Mouse (Mus musculus): ENCODE measurements around the gene Ubl3. TPM values are rescaled to one million over a fixed set of nuclear protein-coding genes. Genes with fewer than 3 reads are reported as not detected.
A peak's percentile ranks its signal among the peaks of the same experiment; 100 is the strongest.

Gene Ubl3
- total RNA-seq (2021), result 10 to 100 TPM; 79.5 to 82.3 TPM
- long read RNA-seq, experiment 1, transcript Ubl3-201 (5 exons, 2,537 nt), result major isoform, 90 of 114 reads
- long read RNA-seq, experiment 1, transcript Ubl3-204 (6 exons, 2,064 nt), result minor isoform, 17 of 114 reads
- long read RNA-seq, experiment 1, partial matches to known transcripts, result 6 of 114 reads
- long read RNA-seq, experiment 1, other reads (novel, unspliced or antisense), result 1 of 114 reads
- long read RNA-seq, experiment 2, transcript Ubl3-201 (5 exons, 2,537 nt), result major isoform, 105 of 126 reads
- long read RNA-seq, experiment 2, transcript Ubl3-204 (6 exons, 2,064 nt), result minor isoform, 19 of 126 reads
- long read RNA-seq, experiment 2, partial matches to known transcripts, result 2 of 126 reads
- long read RNA-seq, experiment 2, other reads (novel, unspliced or antisense), result 0 of 126 reads

DNA sequence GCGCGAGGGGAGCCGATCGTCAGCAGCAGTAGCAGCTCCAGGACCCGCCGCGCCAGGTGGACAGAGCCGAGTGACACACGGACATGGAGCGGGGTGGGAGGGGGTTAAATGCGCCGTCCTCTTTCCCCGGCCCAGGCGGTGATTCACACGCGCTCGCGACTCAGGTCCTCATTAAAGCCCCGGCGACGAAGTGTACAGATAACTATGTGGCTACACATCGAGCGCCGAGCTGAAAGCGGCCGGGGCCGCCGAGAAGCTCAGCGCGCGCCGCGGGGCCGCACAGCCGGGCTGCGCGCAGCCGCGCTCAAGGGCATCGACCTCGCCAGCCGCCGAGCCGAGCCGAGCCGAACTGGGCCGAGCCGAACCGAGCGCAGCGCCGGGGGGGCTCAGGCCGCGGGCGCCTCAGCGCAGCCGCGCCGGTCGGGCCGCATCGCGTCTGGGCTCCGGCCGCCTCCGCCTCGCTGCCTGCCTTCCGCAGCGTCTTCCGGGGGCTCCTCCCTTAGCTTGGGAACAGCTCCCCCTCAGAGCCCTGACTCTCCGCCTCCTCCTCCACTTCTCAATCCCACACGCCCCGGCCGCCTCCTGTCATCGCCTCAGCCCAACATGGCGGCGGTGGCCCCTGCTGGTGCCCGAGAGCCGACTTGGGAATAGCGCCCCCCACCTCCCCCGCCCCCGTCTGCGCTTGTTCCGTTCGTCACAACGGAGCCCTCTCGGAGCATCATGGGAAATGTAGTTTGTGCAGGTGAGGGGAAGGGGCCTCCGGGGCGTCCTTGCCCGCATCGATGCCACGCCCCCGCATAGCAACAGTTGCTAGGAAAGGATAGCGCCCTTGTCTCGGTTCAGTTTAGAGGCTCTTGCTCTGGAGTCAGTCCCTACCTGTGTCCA, at the start of gene Ubl3:
Gene Ubl3 (minus strand): TSS at position 603 of the 885 bp plus-strand sequence.
- intact Hi-C loops (cut with DNase I; ENCODE audit: low total_unique reads), result loop anchor here (10.0 kb wide), 1 partner anchor 242 kb away; no protein-coding TSS in a partner anchor

DNA sequence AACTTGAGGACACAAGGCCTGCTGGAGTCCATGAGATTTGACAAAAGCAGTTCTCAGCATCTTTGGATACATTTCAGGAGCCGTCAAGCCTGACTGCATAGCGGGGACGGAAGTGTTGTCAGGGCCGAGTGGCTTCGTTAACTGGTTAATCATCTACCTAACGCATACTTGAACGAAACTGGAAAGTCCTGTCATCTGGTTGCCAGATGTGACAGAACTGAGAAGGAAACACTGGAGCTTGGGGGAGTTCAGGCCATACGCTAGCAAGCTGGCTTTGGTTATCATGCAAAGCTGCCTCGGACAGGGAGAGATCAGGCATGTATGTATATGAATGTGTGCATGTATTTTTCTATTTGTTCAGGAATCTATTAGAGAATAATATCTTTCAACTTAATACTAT, 45.8 kb upstream of the Ubl3 start:
- intact Hi-C loops (cut with DNase I; ENCODE audit: low total_unique reads), result no loop called here
- DNase-seq, result no peak

More for the DNA sequence above, at the start of gene Ubl3:
- DNase-seq, result peak; percentile 91

DNA sequence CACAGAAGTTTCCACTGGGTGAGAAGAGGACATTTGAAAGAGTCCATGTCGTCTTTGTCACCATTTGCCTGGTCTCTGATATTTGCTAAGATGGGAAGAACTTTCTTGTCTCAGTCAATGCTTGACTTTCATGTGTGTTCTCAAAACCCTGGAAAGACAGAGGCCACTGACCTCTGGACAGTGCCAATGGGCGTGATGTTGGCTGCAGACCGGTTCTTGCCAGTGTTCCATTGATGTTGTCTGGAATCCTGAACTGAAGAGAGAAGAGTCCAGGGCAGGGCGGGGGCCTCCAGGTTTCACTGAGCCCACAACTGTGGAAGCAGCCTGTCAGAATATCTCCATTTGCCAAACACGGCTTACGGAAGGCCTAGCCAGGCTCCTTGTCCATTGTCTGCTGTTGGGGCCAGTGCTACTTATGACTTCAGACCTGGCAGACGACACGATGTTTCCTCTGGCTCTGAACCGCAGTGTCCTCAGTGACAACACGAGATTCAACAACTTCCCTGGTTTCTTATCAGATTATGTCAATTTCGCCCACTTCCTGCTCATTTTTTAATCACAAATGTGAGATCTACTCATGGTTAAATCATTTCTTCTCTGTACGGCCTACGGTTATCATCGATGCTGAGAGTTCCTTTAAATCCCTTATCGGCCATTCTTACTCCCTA, 43.6 kb upstream of the Ubl3 start:
- no peak for DNase-seq
- intact Hi-C loops (cut with DNase I; ENCODE audit: low total_unique reads), result no loop called here

DNA sequence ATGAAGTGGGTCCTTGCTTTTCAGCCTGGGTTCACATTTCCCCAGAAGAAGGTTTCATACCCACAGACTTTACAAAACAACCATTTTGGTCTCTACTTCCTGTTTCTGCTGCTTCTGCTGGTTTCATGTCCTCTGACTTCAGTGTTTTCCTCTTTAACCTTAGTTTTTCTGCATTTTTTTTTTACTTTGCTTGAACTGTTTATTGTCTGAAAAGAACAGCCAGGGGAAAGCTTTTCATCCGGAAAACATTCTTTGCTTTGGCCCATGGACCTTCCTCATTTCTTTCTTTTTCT, 42.8 kb upstream of the Ubl3 start:
- intact Hi-C loops (cut with DNase I; ENCODE audit: low total_unique reads), result no loop called here
- DNase-seq, result no peak

DNA sequence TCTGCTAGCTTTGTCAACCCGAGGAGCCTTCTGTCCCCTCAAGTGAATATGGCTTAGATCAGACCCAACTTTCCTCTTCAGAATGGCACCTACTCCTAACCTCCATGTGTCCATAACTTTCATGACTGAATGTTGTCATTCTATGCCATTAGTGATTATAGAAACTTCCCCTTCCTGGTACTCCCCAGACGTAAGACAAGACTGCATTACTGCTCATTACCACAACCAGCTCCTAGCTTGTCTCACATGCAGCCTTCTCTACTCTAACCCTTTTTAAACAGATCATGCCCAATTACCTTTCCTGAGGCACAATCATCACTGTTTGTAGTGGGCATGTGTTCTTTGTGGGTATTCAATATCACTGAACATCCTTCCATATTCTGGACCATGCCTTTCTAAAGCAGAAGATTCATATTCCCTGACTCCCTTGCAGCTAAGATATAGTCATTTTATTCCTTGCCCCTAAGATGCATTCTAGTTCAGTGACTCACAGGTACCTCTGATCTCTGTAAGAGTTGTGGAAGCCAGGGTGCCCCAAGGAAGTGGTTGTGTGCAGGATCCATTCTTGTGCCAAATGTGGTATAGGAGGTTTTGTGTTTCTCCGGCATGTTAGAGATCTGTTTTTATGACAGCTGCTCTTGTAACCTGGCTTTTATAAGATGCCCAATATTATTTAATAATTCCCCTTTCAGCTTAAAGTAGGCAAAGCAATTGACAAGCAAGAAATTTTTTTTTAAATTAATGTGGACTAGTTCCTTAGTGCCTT, 42.3 kb upstream of the Ubl3 start:
- intact Hi-C loops (cut with DNase I; ENCODE audit: low total_unique reads), result no loop called here
- DNase-seq, result no peak

DNA sequence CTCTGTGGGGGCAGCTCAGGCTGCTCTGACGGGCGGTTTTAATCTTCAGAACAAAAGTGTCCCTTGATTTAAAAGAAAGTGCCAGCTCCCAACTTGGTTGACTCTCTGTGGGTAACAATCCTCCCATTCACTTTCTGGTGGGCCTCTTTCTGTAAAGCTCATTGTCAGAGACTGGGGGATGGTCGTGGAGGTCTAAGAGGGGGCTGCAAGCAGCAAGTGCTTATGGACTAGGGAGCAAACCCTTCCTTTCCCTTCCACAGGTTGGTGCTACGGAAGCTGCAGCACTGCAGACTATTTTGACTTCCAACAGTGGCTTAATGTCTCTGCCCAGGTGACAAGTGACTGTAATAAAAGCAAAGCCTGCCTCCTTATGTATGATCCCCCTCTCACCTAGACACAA, 41.0 kb upstream of the Ubl3 start:
- intact Hi-C loops (cut with DNase I; ENCODE audit: low total_unique reads), result no loop called here
- DNase-seq, result no peak

DNA sequence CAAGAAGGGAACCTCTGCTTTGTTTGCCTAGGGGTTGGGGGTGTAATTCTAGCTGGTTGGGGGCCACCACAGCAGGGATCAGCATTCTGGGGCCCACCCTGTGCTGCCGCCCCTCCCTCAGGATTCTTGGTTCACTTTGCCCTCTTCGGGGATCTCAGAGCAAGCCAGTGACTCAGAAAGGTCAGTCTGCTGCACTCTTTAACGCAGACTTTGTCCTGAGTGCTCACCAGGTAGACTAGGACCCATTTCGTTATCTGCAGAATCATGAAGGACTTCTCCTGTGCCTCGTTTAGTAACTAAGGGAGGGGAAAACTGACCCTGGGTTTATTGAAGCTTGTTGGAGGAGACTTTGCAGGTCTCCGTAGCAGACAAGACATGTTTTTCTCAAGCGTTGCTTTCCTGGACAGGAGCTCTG, 38.9 kb upstream of the Ubl3 start:
- DNase-seq, result no peak
- intact Hi-C loops (cut with DNase I; ENCODE audit: low total_unique reads), result no loop called here

DNA sequence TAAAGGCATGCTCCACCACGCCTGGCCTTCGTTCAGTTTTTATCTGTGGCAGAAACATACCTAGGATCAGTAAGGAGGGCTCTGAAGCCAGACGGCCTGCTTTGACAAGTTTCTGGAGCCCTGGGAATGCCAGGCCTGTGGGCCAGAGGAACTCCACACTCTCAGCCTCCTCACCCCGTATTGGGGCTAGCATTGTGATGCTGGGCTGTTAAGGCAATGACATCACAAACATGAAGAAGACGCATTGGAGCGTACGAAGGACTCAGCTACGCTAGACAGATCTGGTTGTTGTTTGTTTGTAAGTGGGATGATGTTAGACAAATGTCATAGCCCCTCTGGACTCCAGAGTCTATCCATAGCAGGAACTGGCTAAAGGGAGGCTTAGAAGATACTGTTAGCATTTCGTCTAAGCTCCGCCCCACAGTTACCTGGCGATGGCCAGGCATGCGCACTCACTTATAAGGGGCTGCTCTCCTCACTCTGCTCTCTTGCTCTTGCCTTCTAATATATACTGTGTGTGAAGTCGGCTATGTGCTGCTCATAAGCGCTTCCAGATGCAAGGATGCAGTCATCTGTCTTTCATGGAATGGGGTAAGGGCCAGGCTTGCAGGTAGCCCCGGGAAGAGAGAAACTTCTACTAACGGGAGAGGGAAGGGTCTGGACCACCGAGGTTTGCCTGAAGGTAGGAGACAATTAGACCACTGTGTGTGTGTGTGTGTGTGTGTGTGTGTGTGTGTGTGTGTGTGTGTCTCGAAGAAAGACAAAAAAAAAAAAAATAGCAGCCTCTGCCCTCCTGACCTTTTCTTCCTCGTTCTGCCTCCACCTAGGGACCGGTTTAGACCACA, 38.2 kb upstream of the Ubl3 start:
- intact Hi-C loops (cut with DNase I; ENCODE audit: low total_unique reads), result no loop called here

DNA sequence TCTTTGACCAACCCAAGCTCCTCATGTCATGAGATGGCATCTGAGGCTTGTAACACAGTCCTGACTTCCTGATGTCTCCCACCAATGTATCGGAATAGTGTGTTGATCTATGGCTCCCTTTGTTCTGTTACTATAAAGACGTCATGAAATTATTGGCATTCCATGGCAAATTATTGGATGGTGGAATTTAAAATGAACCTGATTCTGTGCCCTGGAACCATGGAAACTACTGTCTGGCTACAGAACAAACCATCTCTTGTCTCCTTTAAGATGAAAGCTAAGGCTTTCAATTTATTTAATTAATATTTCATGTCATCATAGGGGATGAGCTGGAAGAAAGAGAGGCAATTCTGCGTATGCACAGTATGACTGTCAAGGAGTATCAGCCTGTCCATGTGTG, 36.4 kb upstream of the Ubl3 start:
- intact Hi-C loops (cut with DNase I; ENCODE audit: low total_unique reads), result no loop called here

More for the DNA sequence above, 38.2 kb upstream of the Ubl3 start:
- DNase-seq, result no peak

DNA sequence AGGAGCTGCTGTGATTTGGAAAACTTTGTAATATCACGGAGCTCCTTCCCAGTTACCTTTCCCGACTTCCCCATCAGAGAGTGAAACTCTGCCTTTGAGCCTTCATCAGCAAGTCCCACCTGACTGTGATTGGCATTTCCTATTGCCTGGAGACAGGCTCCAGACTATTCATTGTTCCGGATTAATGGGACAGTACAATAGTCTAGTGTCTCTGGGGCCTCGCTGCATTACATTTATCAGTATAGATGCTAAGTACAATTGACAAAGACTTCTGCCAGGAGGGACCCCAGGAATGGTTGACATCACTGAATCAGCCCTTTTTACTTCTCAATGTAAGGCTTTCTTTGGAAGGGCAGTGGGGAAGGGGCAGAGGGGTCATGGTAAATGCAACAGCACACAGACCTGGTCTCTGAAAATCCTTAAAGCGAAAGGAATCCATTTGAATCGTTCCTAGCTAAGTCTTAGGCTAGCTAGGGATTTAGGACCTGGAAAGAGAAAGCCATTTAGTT, 35.6 kb upstream of the Ubl3 start:
- intact Hi-C loops (cut with DNase I; ENCODE audit: low total_unique reads), result no loop called here
- DNase-seq, result no peak

More for the DNA sequence above, 36.4 kb upstream of the Ubl3 start:
- DNase-seq, result no peak

DNA sequence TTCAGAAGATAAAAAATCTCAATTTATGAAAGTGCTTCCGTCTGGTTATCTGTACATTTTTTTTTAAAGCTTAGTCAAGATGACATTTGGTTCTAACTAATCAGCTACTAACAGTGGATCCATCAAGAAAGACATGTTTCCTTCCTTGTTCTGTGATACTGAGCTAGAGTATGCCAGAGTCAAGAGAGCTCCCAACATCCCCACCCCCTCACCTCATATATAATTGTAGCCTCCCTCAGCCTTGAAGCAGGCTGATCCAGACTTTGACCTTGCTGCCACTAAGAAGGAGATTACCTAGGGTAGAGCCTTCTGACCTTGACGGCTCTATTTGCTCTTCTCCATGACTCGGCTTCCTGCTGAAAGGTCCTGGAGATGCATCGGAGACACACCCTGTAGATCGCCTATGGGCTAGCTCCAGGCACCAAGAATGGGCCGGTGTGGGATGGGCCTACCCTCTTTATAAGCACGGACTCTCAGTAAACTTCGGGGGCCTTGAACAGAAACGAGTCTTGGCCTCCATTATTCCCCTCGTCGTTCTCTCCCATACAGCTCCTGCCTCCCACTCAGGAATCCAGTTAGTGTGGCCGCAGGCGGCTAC, 27.9 kb upstream of the Ubl3 start:
- intact Hi-C loops (cut with DNase I; ENCODE audit: low total_unique reads), result no loop called here
- no peak for DNase-seq

DNA sequence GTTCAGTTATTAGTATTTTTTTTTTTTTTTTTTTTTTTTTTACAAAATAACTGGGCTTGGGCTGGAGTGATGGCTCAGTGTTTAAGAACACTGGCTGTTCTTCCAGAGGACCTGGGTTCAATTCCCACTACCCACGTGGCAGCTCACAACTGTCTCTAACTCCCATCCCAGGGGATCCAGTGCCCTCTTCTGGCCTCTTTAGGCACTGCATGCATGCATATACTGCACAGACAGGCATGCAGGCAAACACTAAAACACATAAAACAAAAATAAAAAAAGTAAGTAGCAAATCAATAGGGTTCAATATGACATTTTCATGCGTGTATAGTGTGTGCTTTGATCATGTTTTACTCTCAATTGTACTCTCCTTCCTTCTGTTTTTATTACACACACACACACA, 26.6 kb upstream of the Ubl3 start:
- intact Hi-C loops (cut with DNase I; ENCODE audit: low total_unique reads), result no loop called here
- DNase-seq, result no peak

DNA sequence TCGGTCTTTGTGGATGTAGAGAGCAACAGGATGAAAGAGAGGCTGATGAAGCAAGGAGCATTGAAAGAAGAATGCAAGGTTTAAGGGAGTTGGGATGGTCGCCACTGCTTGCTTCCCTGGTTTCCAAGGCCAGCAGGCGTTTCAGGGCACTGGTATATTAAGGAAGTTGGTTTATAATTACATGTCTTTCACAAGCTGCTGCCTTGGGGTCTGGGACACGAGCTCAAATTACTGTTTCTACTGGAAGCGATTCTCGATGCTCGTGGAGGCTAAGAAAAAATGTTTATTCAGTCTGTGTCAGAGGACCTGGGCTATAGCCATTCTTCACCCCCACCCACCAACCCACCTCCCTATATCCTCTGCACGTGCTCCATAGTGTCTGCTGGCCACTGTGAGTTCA, 25.8 kb upstream of the Ubl3 start:
- DNase-seq, result no peak
- intact Hi-C loops (cut with DNase I; ENCODE audit: low total_unique reads), result no loop called here

DNA sequence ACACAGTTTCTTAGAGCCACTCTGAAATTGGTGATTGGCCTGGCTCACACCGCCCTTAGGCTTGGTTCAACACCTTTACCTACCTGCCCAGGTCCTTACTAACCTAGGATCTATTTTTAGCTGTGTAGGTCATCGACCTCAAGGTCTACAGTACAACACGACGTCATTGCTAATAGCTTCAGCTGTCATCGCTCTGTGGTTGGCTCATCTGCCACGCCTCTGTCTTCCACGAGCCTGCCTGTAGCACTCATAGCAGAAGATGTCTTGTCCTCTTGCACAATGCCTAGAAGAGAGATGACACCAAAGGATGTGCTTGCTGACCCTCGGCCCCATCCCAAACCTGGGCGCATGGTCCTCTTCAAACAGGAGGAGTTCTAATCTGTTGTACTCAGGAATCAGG, 24.7 kb upstream of the Ubl3 start:
- no peak for DNase-seq
- intact Hi-C loops (cut with DNase I; ENCODE audit: low total_unique reads), result no loop called here

DNA sequence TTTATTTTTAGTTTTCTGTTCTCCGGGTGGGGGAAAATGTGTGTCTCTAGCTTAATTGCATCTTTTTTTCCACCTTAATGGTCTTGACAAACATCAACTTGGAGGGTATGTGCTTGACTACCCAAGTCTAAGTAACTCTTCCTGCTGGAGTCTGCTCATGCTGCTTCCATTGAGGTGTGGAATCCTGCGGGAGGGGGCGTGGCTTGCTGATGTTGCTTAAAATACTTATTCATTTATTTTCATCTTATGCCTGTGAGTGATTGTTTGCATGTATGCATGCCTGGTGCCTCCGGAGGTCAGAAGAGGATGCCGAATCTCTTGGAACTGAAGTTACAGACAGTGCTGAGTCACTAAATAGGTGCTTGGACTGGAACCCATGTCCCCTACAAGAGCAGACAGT, 22.6 kb upstream of the Ubl3 start:
- intact Hi-C loops (cut with DNase I; ENCODE audit: low total_unique reads), result no loop called here
- DNase-seq, result no peak

DNA sequence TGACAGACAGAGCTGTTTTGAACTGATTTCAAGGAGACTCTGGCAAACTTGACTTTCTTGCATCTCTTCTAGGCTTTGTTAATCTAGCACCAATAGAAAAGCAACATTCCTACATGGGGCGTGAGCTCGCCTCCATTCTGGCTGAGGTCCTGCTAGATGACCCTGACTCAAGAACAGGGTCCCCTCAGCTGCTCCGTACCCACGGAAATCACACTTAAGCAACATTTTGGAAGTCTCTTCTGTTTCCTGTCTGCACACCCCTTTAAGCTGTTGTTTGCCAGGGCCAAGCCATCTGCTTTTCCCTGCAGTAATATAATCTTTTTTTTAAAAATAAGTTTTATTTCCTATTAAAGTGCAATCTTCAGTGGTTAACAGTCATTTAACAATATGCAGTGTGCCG, 20.1 kb upstream of the Ubl3 start:
- intact Hi-C loops (cut with DNase I; ENCODE audit: low total_unique reads), result no loop called here
- DNase-seq, result no peak

DNA sequence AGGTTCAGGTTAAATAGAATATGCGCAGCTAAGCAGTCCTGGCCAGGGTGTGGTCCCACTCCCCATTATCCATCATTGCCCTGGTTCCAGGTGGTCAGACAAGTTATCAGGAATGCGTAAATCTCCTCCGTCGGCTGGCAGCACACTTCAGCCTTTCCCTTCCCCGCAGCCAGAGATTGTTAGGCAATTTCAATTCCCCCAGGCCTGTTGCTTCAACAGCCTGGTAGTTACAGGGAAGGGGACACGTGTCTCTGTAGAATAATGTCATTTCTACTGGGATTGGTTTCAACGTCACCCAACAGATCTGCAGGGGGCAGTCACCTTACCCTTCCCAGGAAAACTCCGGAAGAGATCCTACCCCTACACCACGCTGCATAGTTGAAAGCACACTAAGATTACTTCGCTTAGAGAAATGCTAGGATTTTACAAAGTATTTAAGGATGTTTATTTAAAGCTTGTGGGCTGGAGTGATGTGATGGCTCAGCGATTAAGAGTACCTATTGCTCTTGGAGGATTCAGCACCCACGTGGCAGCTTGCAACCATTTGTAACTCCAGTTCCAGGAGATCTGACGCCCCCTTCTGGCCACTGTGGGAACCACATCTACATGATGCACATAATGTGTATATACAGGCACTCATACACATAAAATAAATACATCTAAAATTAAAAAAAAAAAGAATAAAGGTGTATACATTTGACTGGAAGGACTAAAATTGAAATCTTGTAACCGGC, 18.1 kb upstream of the Ubl3 start:
- intact Hi-C loops (cut with DNase I; ENCODE audit: low total_unique reads), result no loop called here
- DNase-seq, result no peak

DNA sequence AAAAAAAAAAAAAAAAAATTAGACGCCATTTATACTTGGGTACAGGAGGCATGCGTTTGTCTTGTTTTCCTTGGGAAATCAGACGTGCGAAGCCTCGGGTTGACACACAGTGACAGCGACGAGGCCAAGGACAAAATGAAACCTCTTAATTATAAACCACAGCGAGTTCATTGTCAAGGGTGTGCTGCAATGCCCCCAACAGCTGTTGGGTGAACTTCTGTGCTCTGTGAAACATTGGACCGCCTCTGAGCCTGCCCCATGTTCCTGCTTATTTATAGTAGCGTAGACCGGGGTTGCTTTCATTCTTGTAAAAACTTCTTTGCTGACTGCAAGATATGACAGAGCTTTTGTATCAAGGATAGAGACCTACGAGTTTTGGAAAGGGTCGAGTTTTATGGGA, 16.9 kb upstream of the Ubl3 start:
- DNase-seq, result no peak
- intact Hi-C loops (cut with DNase I; ENCODE audit: low total_unique reads), result no loop called here

Measured in gastrocnemius, postnatal 14 days (tissue).